ENCODE assay signal across 8 mouse cellular contexts in genomic region chr14:52015445-52016100, GRCm38 (mm10). TPM values are rescaled to one million over a fixed set of nuclear protein-coding genes. Genes with fewer than 3 reads are reported as not detected.
DNase-seq lines count a peak whose midpoint lies in the region; ATAC-seq and TF ChIP-seq lines count a peak whose summit lies in the region.

Gene Tmem253, plus strand, starts transcription at chr14:52015658.

- peaks cover 64% of the 10 kb centered on the region for H3K4me1 ChIP-seq in heart, embryonic 12.5 days (replicated peaks)
- H3K4me1 ChIP-seq in MEL (ENCODE audit: control insufficient read depth in 1 of 2, insufficient read depth in 2 of 2, low read length in 2 of 2): peaks cover 0 to 26% of the 10 kb centered on the region in 2 experiments; a peak in 3 of 4 replicates
- peaks cover 45% of the 10 kb centered on the region for H3K4me1 ChIP-seq in midbrain, embryonic 11.5 days (ENCODE audit: control insufficient read depth, insufficient read depth, low read length)

- no peaks in the 10 kb centered on the region for H3K36me3 ChIP-seq in heart, embryonic 12.5 days
- H3K36me3 ChIP-seq in MEL (ENCODE audit: control insufficient read depth in 1 of 2, insufficient read depth in 2 of 2, low read length in 2 of 2): peaks cover 0 to 11% of the 10 kb centered on the region in 2 experiments; a peak in 2 of 4 replicates
- H3K36me3 ChIP-seq in midbrain, embryonic 11.5 days (ENCODE audit: control insufficient read depth, insufficient read depth, low read length): no peaks in the 10 kb centered on the region

- TF ChIP-seq POLR2A in MEL (IDR thresholded peaks at IDR 0.05; ENCODE audit: control insufficient read depth in 1 of 2, insufficient read depth in 1 of 2, low read depth in 1 of 2, low read length in 2 of 2, poor library complexity in 1 of 2): no peak

- H3K27ac ChIP-seq in heart, embryonic 12.5 days (ENCODE audit: poor library complexity, severe bottlenecking): peak within 1 kb of the TSS; percentile 99
- peak within 1 kb of the TSS; percentile 74 for H3K27ac ChIP-seq in MEL (ENCODE audit: control insufficient read depth, low read depth, low read length)
- H3K27ac ChIP-seq in midbrain, embryonic 11.5 days (ENCODE audit: low read depth, low read length): peak within 1 kb of the TSS; percentile 100

- H3K9ac ChIP-seq in heart, embryonic 12.5 days: peak within 1 kb of the TSS; percentile 97
- H3K9ac ChIP-seq in MEL (ENCODE audit: control insufficient read depth, low read depth, low read length, poor library complexity, severe bottlenecking): peak within 1 kb of the TSS; percentile 77
- H3K9ac ChIP-seq in midbrain, embryonic 11.5 days (ENCODE audit: low read length): peak within 1 kb of the TSS; percentile 98

- peaks cover 14% of the 10 kb centered on the region for H3K79me2 ChIP-seq in MEL (ENCODE audit: control insufficient read depth, insufficient read depth, low read length, poor library complexity)

- no peaks in the 10 kb centered on the region for H3K27me3 ChIP-seq in heart, embryonic 12.5 days (replicated peaks)
- no peaks in the 10 kb centered on the region for H3K27me3 ChIP-seq in MEL (ENCODE audit: control insufficient read depth in 1 of 2, insufficient read depth in 2 of 2, low read length in 2 of 2)
- H3K27me3 ChIP-seq in midbrain, embryonic 11.5 days (ENCODE audit: control insufficient read depth, insufficient read depth, low read length): no peaks in the 10 kb centered on the region

- ATAC-seq in heart, embryonic 12.5 days (ENCODE audit: insufficient number of reproducible peaks, low FRiP score): no peak
- ATAC-seq in midbrain, embryonic 11.5 days (ENCODE audit: low FRiP score): no peak

- H3K9me3 ChIP-seq in heart, embryonic 12.5 days (replicated peaks): no peaks in the 10 kb centered on the region
- H3K9me3 ChIP-seq in MEL (replicated peaks; ENCODE audit: insufficient read depth, low read length): no peaks in the 10 kb centered on the region
- H3K9me3 ChIP-seq in midbrain, embryonic 11.5 days (ENCODE audit: control insufficient read depth, low read length): no peaks in the 10 kb centered on the region

- no peak for TF ChIP-seq CTCF in MEL (IDR thresholded peaks at IDR 0.05 in 2 of 3, conservative IDR thresholded peaks at IDR 0.05 in 1 of 3; ENCODE audit: control insufficient read depth in 1 of 3, insufficient read depth in 1 of 3, low read depth in 2 of 3, low read length in 3 of 3, poor library complexity in 1 of 3, severe bottlenecking in 1 of 3)

- DNase-seq in heart, adult 9 months (ENCODE audit: low spot score in 2 of 2): no peak
- DNase-seq in MEL (ENCODE audit: low read depth, low spot score): peak; percentile 33
- peak; percentile 7 for DNase-seq in heart, postnatal 4 days
- DNase-seq in midbrain, embryonic 11.5 days (ENCODE audit: low spot score, missing footprints): peak; percentile 76
- no peak for DNase-seq in spleen, adult 18-20 months
- DNase-seq in MN1 (ENCODE audit: low spot score): no peak
- no peak for DNase-seq in ovary, postnatal 36 days (ENCODE audit: low spot score)

- WGBS in heart, embryonic 12.5 days: 33% methylated on average over 6 of the region's 6 CpGs
- WGBS in midbrain, embryonic 11.5 days: 39% methylated on average over 6 of the region's 6 CpGs

- peak within 1 kb of the TSS; percentile 92 for H3K4me3 ChIP-seq in heart, embryonic 12.5 days
- H3K4me3 ChIP-seq in MEL (ENCODE audit: control insufficient read depth in 1 of 2, insufficient read depth in 1 of 2, low read depth in 2 of 2, low read length in 2 of 2): peak within 1 kb of the TSS; percentile 72 to 77
- H3K4me3 ChIP-seq in midbrain, embryonic 11.5 days (ENCODE audit: low read depth, low read length): peak within 1 kb of the TSS; percentile 80

- TF ChIP-seq RAD21 in MEL (IDR thresholded peaks at IDR 0.05; ENCODE audit: low read depth, low read length): no peak

- peak in 1 of 2 experiments; percentile 25; a peak in 1 of 4 replicates for TF ChIP-seq EP300 in MEL (IDR thresholded peaks at IDR 0.05; ENCODE audit: low read depth in 1 of 2, low read length in 2 of 2)

- peak within 1 kb of the TSS; percentile 86 for H3K4me2 ChIP-seq in heart, embryonic 12.5 days
- peak within 1 kb of the TSS; percentile 85 for H3K4me2 ChIP-seq in midbrain, embryonic 11.5 days

TF ChIP-seq in MEL, 35 proteins besides CTCF, POLR2A, EP300 and RAD21:
- no peak for TF ChIP-seq RCOR1 (IDR thresholded peaks at IDR 0.05; ENCODE audit: low read depth, low read length)
- TF ChIP-seq POLR2AphosphoS5 (IDR thresholded peaks at IDR 0.05; ENCODE audit: borderline replicate concordance, low read depth, low read length): no peak
- TF ChIP-seq ELF1 (IDR thresholded peaks at IDR 0.05; ENCODE audit: low read depth, low read length): no peak
- TF ChIP-seq ZKSCAN1 (IDR thresholded peaks at IDR 0.05; ENCODE audit: low read depth, low read length): no peak
- no peak for TF ChIP-seq POLR2AphosphoS2 (IDR thresholded peaks at IDR 0.05; ENCODE audit: low read length)
- no peak for TF ChIP-seq HCFC1 (IDR thresholded peaks at IDR 0.05; ENCODE audit: low read depth, low read length)
- no peak for TF ChIP-seq CHD2 (IDR thresholded peaks at IDR 0.05; ENCODE audit: low read length)
- TF ChIP-seq MXI1 (IDR thresholded peaks at IDR 0.05; ENCODE audit: low read depth, low read length): 0 out of 2 replicates have a peak, but pooled peaks have one; percentile 20
- no peak for TF ChIP-seq ZC3H11A (IDR thresholded peaks at IDR 0.05; ENCODE audit: low read depth, low read length)
- TF ChIP-seq SMC3 (IDR thresholded peaks at IDR 0.05; ENCODE audit: low read depth, low read length): no peak
- peak; percentile 38; the same call in 1 of the 2 replicates for TF ChIP-seq ETS1 (IDR thresholded peaks at IDR 0.05; ENCODE audit: low read depth, low read length)
- TF ChIP-seq KAT2A (conservative IDR thresholded peaks at IDR 0.05; ENCODE audit: low read depth, low read length): no peak
- TF ChIP-seq GATA1 (IDR thresholded peaks at IDR 0.05; ENCODE audit: low read depth, low read length): peak; percentile 62
- no peak for TF ChIP-seq USF1 (IDR thresholded peaks at IDR 0.05; ENCODE audit: low read depth, low read length)
- no peak for TF ChIP-seq ZNF384 (IDR thresholded peaks at IDR 0.05; ENCODE audit: low read depth, low read length)
- TF ChIP-seq NELFE (IDR thresholded peaks at IDR 0.05; ENCODE audit: low read depth, low read length): no peak
- TF ChIP-seq MAFK (IDR thresholded peaks at IDR 0.05; ENCODE audit: borderline replicate concordance, low read depth, low read length): no peak
- no peak for TF ChIP-seq USF2 (IDR thresholded peaks at IDR 0.05; ENCODE audit: borderline replicate concordance in 1 of 2, insufficient read depth in 1 of 2, low read depth in 1 of 2, low read length in 2 of 2)
- TF ChIP-seq ZMIZ1 (IDR thresholded peaks at IDR 0.05; ENCODE audit: low read depth, low read length): no peak
- TF ChIP-seq SIN3A (IDR thresholded peaks at IDR 0.05; ENCODE audit: low read length): no peak
TF ChIP-seq in MEL: peak in this region for 3.

RNA-seq across cellular contexts. Expression of gene Tmem253, which starts in this region (rescaled TPM):
- polyA plus RNA-seq in heart, embryonic 12.5 days (2016; fragmentation: Nextera tagmentation; extraction: Ambion mirVana): 0.50 and 0.80 TPM in 2 replicates
- 0.39 and 0.46 TPM in 2 replicates for total RNA-seq in MEL (2012; rRNA removed)
- polyA plus RNA-seq in MEL (2012; ENCODE audit: insufficient read depth in 1 of 2, insufficient read length in 2 of 2, low read depth in 1 of 2, low replicate concordance in 2 of 2, missing spikeins in 1 of 2): 1 to 10 TPM in 1 of 2 experiments, not detected in 1; 3.6 TPM
- total RNA-seq in heart, postnatal 4 days (2021): 1 to 10 TPM; 1.4 to 1.8 TPM
- 1.0 and 1.5 TPM in 2 replicates for polyA plus RNA-seq in midbrain, embryonic 11.5 days (2014; fragmentation: Nextera tagmentation; extraction: Ambion mirVana)

Comparison
In these comparisons a context has a peak if more than half of its experiments do, and no peak if none do; other contexts are left out.
1. DNase-seq: peak in MEL (single experiment), heart, postnatal 4 days (single experiment) and midbrain, embryonic 11.5 days (single experiment); none in heart, adult 9 months (0 of 2), spleen, adult 18-20 months (0 of 2), MN1 (single experiment) and ovary, postnatal 36 days (single experiment).
2. Peak in every context shown above with its lines, with median percentiles within 50 percentile points of each other: H3K27ac ChIP-seq, H3K4me3 ChIP-seq and H3K9ac ChIP-seq.